Mouse (Mus musculus) adrenal gland, adult (tissue): ENCODE data around the gene Afap1l2.

Experiments
- DNase-seq, 2 experiments: peaks; one replicate each; pipeline ENCODE4 v3.0.0; 2022 to 2023; ENCODE audit warnings: low spot score in 1 of 2; ENCODE audit not compliant: inconsistent age in 2 of 2

The Afap1l2 gene

GRCm38 (mm10) chr19:56893326-56893725 lies 114.7 kb downstream of the Afap1l2 start:
- DNase-seq, result no peak

DNA sequence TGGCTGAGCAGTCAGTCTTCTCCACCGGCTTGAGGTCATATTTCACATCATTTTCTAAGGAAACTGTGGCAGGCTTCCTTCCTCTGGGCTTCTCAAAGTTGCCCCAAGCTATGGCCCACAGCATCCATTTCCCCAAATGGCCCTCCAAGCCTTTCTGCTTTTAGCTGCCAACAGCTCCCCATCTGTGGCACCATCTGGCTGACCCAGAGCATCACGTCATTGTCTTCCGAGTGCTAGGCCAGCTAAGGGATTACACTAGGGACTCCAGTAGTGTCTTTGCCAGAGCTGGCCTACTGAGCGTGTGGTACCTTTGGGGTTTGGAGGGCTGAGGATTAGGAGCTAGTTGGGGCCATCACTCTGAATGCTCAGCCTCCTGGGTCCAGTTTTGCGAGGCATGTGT lies 115.4 kb downstream of the Afap1l2 start:
- DNase-seq, result no peak

GRCm38 (mm10) chr19:56891438-56891837 lies 116.6 kb downstream of the Afap1l2 start:
- DNase-seq, result no peak

GRCm38 (mm10) chr19:56888654-56889053 lies 119.4 kb downstream of the Afap1l2 start:
- DNase-seq, result no peak

DNA sequence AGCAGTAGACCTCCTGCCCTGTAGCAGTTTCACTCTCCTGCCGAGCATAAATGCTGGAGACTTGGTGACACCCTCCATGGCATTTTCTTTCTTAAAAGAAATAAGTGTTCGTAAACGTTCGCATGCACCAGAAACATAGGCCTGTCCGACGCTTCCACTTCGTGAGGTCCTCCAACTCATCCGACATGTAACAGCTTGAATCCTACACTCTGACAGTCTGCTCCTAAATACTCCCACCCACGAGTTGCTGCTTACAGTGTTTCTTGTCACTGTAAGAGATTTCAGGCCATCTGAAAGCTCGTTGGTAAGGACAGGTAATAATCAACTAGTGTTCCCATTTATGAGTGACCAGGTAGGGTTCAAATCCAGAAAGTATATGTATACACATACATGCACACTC lies 120.1 kb downstream of the Afap1l2 start:
- no peak for DNase-seq

DNA sequence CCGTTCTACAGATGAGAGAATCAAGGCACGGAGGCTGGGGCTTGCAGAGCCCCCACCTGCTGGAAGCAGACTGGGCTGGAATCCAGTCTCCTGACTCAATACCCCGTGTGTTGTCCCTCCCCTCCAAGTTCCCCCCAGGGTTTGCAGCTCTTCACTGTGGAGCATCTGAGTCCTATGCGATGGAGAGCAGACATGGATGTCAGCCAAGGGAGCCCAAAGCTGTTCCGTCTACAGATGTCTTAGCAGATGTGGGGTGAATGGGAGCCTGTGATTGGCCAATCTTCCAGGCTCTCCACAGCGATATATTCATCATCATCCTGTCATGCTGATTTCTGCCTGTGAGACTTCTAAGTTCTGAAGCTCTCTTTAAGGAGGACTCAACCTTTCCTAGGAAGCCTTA lies 130.7 kb downstream of the Afap1l2 start:
- DNase-seq, result no peak

- DNase-seq, result no peak
Measured at GRCm38 (mm10) chr19:56874601-56875315, 133.3 kb downstream of the Afap1l2 start.

GRCm38 (mm10) chr19:56873816-56874600 lies 134.0 kb downstream of the Afap1l2 start, which contains the start of gene Vwa2:
Gene Vwa2 (plus strand): TSS chr19:56874249.
- DNase-seq, result peak in 1 of 2 experiments; percentile 38

DNA sequence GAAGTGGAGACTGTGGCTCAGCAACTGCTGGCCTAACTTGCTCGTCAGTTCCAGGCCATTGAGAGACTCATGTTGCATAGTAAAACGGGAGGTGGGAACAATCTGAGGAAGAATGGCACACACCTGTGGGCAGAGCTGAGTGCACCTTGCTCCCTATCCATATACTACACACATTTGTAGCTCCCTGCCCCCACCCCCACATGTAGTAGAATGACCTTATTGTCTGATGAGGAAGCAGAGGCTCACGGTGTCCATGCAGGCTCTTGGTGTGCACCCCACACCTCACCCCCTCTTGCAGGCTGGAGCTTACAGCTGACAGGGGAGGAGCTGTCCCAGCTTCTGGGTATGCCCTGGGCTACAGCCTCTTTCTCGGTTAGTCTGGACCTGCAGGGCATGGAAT lies 140.3 kb downstream of the Afap1l2 start:
- DNase-seq, result no peak
